Mouse (Mus musculus): ENCODE data around the gene Phgr1.

DNA sequence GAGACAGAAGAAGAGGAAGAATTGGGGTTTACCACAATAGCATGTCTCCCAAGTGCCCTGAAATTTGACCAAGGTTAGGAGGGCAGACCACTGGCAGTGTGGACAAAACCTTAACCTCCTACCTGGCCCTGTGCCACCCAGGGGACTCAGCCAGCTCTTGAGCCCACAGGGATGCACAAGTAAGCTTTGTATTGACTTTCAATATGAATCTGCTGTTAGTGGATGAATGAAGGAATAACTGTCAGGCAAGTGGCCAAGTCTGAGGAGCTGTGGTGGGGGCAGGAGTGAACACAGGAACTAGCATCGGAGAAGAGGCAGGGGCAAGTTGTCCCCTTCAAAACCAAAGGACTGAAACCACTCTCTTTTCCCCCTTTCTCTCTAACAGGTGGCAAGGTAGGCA, 2.8 kb downstream of the Phgr1 start:
- TF ChIP-seq CTCF (IDR thresholded peaks at IDR 0.05; ENCODE audit: low read depth, low read length) (no peak), POLR2A (IDR thresholded peaks at IDR 0.05; ENCODE audit: extremely low read depth, insufficient read depth, low read length) (no peak)

Data from liver, adult 2 months (tissue).